Mouse (Mus musculus) mouse trophoblast stem cell (cell line): ENCODE data around the gene Abcc4.

Experiments
- in situ Hi-C, 2 experiments: fragments of 300-500 bp; cut with MseI, MboI; formaldehyde crosslinking; loops; 2 replicates in 1 of 2; 3 replicates in 1 of 2; pipeline ENCODE4 v1.15.1; 2025

Gene Abcc4

DNA sequence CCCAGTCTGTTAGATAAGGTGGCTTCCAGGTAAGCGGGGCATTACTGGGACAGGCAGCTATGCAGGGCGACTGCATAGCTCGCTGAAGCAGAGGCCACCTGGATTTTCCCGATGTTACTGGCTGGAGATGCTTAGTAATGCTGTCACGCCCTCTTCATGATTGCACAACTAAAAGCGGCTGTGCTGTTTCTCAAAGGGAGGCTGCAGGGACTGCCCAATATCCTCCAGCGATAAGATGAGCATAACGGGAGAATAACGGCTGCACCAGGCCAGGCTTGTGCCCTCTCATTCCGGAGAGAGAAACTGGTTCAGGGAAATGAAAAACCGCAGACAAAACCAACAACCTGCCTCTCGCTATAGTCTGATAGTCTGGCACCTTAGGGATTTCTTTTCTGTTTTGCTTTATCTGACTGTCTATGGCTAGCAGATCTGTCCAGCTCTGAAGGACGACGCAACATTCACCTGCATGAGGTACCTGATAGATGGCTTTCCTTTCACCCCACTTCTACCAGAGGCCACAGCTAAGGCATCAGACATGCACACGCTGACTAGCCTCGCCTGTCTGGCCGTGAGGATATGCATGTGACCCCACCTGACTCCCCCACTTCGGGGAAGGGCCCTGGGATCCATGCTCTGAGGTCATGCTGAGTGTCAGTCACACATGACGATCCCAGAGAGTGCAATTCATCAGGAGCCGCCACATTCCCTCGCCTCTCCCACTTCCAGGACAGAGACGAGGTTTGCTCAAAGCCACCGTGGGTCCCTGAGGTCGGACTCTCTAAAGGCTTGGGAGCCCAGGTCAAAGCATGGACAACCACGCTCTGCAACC, 67.4 kb downstream of the Abcc4 start:
- in situ Hi-C loops, result no loop called here

DNA sequence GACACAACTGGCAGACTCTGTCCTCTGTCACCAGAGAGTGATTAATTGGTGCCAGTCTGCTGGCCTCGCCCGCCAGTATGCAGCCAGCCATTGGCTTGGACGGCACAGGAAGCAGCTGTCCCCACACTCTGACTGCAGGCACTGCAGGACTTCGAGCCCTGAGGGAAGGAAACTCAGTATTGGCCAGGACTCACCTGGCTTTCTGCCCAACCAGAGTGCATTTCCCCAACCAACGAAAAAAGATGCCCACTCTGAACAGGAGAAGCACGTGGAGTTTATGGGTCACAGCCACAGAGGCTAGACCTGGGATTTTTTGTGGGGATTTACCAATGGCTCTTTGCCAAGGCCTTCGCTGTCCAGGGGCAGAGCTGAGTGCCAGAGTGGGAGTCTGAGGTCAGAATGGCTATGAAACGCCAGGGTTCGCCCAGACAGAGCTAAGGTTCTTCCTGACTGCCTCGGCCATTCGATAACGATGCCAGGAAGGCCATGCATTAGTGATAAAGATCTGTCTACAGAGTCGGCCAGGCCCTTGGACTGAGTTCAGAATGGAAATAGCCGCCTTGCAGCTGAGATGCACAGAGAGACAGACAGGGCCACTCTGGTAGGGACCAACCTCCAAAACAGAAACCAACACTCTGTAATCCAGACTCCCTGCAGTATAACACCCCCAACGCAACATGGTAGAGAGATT, 70.4 kb downstream of the Abcc4 start:
- in situ Hi-C loops, result no loop called here

DNA sequence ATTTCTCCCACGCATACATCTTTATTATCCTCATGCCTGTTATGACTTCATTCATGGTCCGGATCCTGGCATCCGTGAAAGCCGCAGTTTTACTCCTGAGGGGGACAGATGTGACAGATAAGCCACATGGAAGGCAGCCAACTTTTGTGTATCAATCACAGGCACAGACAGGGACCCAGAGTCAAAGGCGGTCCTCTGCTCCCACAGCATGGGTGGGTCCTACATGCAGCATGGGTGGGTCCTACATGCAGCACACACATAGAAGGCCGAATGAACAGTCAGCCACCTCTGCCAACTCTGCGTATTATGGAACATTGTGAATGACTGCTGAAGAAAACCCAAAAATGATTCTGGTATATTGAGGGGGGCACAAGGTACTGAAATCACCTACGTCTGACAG, 76.4 kb downstream of the Abcc4 start:
- in situ Hi-C loops, result no loop called here

DNA sequence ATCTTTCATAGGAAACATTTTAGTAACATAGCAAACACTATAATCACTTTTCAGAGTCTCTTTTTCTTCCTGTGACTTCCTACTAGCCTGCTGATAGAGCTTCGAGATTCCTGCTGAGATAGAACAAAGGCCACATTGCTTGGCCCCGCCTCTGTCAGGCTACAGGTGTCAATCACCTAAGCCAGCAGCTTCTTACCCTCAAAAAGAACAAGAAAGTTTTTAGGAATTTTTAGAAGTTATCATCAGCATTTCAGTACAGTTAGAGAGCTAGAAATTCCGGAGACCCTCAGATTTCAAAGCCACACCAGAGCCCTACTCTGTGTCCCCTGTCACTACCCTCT, 84.6 kb downstream of the Abcc4 start:
- in situ Hi-C loops, result loop anchor here in 1 of 2 experiments (25.0 kb wide), 1 partner anchor 141 kb away; no protein-coding TSS in a partner anchor

DNA sequence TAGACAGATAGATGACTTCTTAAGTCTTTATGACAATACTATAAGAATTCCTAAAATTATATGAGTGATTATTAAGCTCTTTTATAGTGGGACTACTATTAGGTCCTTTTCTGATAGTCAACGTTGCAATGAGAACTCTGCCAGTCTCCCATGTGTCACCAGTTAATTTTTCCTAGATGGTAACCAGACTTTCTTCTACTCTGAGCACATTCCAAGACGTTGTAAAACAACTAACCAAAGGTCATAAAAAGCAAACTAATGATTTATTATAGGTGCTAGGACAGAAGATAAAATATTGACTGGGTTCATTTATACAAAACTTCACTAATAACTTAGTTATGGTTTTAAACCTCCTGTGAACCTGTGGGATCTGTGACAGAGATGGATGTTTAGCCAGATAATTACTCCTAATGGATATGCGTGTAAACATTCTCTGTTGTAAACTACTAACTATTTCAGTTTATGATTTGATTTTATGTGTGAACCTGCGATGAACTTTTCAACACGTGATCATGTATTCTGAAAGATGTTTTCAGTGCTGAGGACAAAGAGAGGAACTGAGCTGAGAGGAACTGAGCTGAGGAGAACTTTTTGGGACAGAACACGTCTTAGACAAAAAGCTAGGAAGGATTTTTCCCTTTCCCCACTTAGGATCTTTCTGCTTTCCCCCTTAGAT, 85.1 kb downstream of the Abcc4 start:
- in situ Hi-C loops, result loop anchor here in 1 of 2 experiments (25.0 kb wide), 1 partner anchor 141 kb away; no protein-coding TSS in a partner anchor

DNA sequence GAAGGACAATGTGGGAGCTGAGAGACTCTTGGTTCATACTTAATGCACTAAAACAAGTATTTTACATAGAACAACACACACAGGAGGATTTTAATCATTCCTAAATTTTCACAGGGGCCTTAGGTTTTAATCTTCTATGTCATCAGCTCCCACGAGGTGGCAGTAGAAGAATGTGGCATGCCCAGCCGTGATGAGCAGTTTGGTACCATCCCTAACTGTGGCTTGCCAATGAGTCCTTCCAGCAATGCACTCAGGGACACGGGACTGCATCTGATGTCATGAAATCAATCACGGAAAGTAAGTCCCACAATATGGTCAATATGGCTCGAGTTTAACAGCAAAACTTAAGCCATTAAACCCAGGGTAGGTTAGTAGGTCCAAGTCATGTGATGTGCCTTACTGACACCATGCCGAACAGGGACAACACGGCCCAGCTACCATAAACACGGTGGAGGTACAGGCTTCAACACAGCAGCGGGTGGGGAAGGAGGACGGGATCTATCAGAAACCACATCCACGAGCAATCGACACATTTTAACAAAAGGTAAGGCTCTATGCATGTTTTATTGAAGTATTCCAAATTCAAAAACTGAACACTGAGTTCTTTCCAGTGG, 89.2 kb downstream of the Abcc4 start:
- in situ Hi-C loops, result loop anchor here in 1 of 2 experiments (25.0 kb wide), 1 partner anchor 145 kb away; no protein-coding TSS in a partner anchor

DNA sequence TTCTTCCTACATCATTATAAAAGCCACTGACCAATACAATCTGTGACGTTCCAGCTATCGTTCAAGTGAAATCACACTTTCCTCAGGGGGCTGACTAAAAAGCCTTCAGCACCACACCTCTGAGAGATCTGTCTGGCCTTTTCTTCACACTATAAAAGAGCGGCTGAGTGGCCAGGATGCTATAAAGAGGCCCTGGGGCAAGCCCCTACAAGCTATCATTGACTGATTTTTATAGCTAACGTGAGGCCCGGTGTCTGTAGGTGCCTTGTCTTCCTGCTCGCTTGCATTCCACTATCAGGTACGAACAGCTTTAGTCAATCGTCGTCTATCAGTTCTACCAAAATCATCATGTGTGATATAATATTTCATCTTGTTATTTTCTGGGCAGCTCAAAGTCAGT, 92.3 kb downstream of the Abcc4 start:
- in situ Hi-C loops, result loop anchor here in 1 of 2 experiments (25.0 kb wide), 1 partner anchor 149 kb away; no protein-coding TSS in a partner anchor

DNA sequence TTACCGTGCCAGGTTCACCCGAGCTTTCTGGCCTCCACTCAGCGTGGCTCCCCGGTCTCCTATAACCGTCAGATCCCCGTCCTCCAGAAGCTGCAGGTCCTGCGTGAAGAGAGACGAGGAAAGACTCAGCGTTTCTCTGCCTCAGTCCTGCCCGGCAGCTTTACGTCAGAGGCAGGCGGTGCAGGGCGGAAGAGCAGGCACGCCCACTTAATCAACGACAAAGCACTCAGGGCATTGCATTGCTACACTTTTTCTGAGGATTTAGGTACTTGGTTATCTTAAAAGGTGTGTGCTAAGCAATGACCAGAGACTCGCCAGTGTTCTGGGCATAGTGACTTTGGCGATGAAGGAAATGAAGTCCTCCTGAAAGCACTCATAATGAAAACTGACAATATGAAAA, 94.3 kb downstream of the Abcc4 start:
- in situ Hi-C loops, result loop anchor here in 1 of 2 experiments (25.0 kb wide), 1 partner anchor 151 kb away; no protein-coding TSS in a partner anchor

DNA sequence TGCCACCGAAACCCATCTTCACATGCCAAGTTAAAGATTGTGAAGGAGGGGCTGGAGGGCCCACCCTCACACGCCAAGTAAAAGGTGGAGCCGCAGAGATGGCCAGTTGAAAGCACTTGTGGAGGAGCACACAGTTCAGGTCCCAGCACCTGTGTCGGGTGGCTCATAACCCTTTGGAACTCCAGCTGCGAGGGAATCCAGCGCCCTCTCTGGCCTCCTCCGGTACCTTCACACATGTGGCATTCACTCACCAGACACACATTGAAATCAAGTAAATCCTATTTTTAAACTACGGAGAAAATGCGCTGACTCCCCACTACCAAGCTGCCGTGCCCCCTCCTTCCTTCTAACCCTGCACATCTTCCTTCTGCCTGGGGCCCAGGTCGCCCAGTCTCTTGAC, 95.2 kb downstream of the Abcc4 start:
- in situ Hi-C loops, result loop anchor here in 1 of 2 experiments (25.0 kb wide), 1 partner anchor 152 kb away; no protein-coding TSS in a partner anchor

DNA sequence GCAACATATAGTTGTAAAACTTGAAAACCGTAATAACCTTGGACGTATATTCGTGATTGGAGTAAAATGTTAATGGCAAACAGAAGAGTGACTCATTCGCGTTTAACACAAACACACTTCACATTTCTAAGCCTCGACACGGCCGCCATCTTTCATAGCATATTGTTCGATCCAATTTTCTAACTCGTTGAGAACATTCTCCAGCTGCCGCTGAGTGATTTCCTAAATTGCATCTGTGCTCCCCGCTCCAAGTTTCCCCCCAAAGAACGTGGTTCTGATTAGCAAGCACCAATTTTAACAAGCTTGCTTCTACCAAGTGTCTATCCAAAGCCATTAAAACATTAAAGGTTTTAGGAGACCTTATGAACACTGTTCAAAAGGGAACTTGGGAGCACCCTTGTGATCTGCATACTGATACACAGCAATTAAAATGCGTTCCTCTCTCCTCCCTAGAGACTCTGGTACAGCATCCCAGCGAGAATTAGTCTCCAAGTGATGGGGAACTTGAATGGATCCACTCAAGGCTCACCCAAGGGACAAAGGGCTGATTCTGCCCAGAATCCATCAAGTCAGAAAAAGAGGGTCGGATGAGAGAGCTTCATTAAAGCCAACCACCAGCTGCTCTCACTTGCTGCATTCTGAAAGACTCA, 97.1 kb downstream of the Abcc4 start:
- in situ Hi-C loops, result loop anchor here (10.0 to 25.0 kb wide), 2 partner anchors 153 to 176 kb away; partner anchors contain the start of gene Cldn10 (in 1 of the 2)

DNA sequence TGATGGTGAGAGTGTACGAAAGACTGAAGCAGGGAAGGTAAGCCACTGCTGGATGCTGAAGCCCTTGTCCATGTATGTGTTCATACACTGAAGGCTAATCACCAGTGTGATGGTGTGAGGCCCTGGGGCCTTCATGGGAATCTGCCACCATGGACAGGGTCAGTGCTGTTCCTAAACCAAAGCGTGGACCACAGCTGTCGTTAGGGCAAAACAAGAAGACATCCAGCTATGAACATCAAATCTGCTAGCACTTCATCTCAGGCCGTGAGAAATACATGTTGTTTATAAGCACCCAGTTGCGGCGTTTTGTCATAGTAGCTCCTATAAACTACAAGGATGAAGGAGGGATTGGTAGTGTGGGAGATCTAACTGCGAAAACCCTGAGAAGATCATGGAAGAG, 97.7 kb downstream of the Abcc4 start:
- in situ Hi-C loops, result loop anchor here (10.0 to 25.0 kb wide), 2 partner anchors 154 to 176 kb away; partner anchors contain the start of gene Cldn10 (in 1 of the 2)

DNA sequence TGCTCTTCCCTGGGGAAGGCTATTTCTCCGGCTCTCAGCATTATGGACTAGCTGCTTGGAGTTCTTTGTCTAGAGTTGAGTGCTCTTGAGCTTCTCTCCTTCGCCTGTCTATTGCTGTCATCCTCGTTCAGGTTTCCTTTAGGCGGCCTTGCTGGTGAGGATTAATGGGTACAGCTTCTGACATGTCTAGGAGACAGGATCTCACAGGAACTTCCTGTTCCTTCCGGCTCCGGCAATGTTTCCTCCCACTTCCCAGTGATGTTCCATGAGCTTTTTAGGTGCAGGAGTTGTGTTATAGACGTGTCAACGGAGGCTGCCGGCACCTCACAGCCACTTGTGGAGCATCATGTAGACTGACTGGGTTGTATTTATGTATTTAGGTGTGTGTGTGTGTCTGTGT, 99.5 kb downstream of the Abcc4 start:
- in situ Hi-C loops, result loop anchor here (10.0 to 25.0 kb wide), 2 partner anchors 156 to 178 kb away; partner anchors contain the start of gene Cldn10 (in 1 of the 2)

DNA sequence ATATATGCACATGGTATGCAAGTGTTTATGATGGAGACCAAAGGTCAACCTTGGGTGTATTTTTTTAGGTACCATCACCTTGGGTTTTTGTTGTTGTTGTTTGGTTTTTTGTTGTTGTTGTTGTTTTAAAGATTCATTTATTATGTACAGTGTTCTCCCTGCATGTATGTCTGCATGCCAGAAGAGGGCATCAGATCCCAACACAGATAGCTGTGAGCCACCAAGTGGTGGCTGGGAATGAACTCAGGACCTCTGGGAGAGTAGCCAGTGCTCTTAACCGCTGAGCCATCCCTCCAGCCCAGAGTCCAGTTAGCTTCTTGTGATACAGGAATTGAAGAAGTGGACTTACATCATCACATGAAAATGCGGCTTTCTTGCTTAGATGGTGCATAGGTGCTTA, 101.1 kb downstream of the Abcc4 start:
- in situ Hi-C loops, result loop anchor here (10.0 to 25.0 kb wide), 2 partner anchors 157 to 180 kb away; partner anchors contain the start of gene Cldn10 (in 1 of the 2)

DNA sequence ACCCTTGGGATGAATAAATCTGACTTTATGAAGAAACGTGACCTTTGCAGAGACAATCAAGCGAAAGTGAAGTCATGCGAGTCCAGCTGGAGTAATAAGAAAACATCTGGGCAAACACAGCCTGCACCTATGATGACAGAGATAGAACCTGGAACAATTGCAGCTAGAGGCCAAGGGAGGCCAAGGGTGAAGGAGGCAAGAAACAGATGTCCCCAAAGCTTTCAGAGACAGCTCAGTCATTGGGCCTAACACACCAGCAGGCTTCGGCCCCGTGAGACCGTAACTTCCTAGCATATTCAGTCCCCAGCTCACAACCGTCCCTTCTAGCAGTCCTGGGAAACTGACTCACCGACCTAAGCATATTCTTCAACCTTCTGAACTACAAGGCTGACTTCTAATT, 104.0 kb downstream of the Abcc4 start:
- in situ Hi-C loops, result loop anchor here (10.0 to 25.0 kb wide), 2 partner anchors 160 to 183 kb away; partner anchors contain the start of gene Cldn10 (in 1 of the 2)

DNA sequence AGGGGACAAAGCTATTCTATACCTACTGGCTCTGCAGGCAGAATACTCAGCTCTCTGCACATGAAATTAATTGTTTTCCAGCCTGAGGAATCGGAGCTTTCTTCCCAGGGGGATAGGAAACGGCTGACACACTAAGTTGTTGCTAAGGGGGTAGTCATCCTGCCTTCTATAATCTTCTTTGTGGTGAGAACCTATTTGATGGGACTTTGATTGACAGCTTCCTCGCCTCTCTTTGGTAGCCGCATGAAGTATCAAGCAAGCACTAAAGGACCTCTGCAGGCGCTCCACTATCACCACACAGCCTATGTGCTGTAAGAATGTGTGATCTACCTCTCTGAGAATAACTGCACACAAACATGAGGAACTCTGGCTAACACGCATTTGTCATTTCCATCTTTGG, 105.3 kb downstream of the Abcc4 start:
- in situ Hi-C loops, result loop anchor here (10.0 to 25.0 kb wide), 2 partner anchors 162 to 184 kb away; partner anchors contain the start of gene Cldn10 (in 1 of the 2)

DNA sequence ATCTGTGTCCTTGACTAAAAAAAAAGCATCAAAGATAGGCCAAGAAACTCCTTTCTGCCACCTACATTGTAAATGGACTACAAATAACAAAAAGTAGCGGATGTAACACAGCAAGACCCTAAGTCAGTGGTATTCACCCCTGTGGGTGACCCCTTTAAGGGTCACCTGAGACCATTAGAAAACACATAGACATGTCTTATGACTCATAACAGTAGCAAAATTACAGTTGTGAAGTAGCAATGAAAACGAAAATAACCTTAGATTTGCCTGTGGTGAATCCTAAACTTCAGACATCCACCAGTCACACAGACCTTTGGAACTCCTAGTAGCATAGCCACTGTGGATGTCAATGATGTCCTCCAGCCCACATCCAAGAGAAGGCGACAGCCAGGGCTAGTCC, 107.3 kb downstream of the Abcc4 start:
- in situ Hi-C loops, result loop anchor here in 1 of 2 experiments (10.0 kb wide), 1 partner anchor 394 kb away; no protein-coding TSS in a partner anchor

DNA sequence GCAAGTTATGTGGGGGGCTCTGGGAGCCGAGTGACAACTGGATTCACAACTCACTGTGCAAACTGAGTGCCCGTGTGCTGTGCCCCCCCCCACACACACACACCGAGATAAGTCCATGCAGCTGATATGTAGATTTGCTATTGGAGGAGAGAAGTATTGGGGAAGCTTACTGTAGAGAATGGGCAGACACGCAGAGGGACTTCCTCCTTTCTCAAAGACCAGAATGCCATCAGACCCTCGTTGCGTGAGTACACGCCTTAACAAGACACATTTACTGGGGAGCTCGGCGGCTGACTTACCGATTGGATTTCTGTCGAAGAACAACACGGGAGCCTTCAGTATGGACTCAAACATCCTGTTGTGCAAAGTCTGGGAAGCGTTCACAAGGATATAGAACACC, 111.6 kb downstream of the Abcc4 start:
- in situ Hi-C loops, result loop anchor here (5.0 to 10.0 kb wide), 2 partner anchors 382 to 390 kb away; no protein-coding TSS in a partner anchor

DNA sequence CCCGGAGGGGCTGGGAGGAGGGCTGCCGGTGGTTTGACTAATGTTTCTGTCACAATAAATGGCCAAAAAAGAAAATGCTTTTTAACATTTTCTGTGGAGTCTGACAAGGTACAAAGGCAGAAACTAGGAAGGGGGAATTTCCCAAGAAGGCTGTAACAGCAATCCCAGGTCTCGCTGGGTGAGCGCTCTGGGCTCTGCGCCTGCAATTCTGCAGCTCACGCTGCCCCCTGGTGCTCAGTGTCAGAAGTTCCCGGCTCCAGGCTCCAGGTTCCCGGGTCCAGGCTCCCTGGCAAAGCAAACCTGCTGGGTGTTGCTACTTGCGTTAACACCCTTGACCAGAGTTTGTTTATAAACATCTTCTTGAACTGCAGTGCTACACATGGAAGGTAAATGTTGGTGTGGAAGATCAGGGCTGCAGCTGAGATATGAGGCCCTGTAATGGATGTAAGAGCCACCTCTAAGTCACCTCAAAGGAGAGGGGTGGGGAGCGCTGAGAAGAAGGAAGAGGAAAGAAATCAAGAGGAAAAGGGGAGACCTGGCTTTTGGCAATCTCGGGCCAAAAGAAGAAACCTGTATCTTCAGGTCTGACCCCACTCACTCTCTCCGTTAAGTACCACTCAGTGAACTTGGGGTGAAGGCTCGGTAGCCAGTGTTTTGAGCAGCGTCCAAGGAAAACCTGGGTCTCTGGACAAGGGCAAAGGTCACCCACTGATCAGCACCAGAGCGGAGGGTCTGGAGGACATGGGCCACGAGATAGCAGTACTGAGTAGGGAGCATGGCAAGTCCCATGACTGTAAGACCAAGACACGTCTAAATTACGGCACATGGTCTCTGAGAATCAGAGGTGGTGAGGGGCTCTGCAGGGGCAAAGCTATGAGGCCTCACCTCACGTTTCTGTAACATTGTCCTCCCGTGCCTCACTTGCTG, 114.3 kb downstream of the Abcc4 start:
- in situ Hi-C loops, result loop anchor here (5.0 to 10.0 kb wide), 2 partner anchors 379 to 387 kb away; no protein-coding TSS in a partner anchor

DNA sequence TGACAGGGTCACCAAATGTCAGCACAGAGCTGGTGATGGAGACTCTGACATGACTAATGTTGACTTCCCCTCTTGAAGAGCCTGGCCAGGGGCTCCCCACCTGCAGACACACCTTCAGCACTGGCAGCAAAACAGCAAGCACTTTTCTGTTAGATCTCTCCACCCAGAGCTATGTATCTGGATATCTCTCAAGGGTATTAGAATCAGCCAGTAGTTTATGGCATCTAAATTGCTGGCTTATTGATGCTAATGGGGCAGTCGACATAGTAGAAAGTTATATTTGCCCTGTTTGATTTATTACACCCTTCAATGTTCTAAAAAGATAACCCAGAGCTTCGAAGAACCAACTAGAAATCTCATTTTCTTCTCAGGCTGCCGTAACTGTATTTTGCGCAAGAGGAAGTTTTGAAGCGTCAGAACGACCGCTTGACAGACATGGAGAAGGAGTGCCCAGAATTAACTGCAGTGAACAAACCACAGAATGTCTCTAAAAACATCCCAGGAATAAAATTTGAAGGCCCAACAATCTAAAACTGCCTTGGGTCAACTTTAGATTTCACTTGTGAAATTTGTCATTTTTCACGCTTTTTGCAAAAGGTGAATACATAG, 123.6 kb downstream of the Abcc4 start:
- in situ Hi-C loops, result no loop called here
